8 mouse cellular contexts compared by ENCODE assay signal in genomic region chr4:152579956-152580355, GRCm38 (mm10).
"Had no signal": no experiment of that assay in that cellular context is flagged by ENCODE, and none has a peak within 500 bp of the region (broad histone marks: within the 10 kb centered on the region; RNA-seq: fewer than 3 reads in every experiment).

No protein-coding gene starts in this region.

- DNase-seq: liver, postnatal 0 days; lung, adult 2 months; lung, postnatal 14 days; lung, postnatal 36 days; right cerebral cortex, postnatal 14 days; thymus, adult 2 months; thymus, postnatal 25 days; thymus, postnatal 4 days had no signal
